Mouse (Mus musculus): ENCODE measurements at regions not wholly inside any gene's neighbourhood (a gene's known extent, or its start where the extent isn't known, plus 50 kb on each side); places are given as distances from the start of the nearest gene placed in this dataset.

DNA sequence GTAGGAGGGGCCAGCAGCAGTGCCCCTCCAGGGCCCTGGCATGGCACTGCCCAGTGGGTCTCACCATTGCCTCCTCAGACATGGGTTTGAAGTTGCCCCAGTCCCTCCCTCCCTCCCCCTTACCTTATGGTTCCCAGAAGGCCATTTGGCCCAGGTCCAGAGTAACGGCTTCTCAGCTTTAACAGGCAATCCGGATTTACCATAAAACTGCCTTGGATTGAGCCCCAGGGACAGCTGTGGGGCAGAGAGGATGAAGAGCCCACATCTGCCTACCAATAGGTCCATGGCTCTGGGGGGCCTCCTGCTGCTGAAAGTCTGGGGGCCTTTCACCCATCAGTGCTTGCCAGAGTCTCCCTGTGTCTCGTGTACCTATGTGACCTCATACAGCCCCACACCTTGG is 222.9 kb upstream of the Sulf2 start:
- no peaks in the 10 kb centered on the region for H3K9me3 ChIP-seq (replicated peaks; ENCODE audit: control insufficient read depth, low read length, poor library complexity, severe bottlenecking)
- H3K4me3 ChIP-seq (ENCODE audit: low read depth, low read length), result no peak overlapping the region
- H3K36me3 ChIP-seq (ENCODE audit: control insufficient read depth, insufficient read depth, low read length), result no peaks in the 10 kb centered on the region
- no peak overlapping the region for H3K4me2 ChIP-seq (ENCODE audit: low read length)
- 35% methylated on average over 3 of the region's 3 CpGs for WGBS
- no peaks in the 10 kb centered on the region for H3K27me3 ChIP-seq (ENCODE audit: control insufficient read depth, insufficient read depth, low read depth, low read length)
- peaks cover 4% of the 10 kb centered on the region; the same call in 1 of the 2 replicates for H3K4me1 ChIP-seq (ENCODE audit: control insufficient read depth, insufficient read depth, low read length)
- no peak overlapping the region for H3K9ac ChIP-seq (ENCODE audit: low read depth, low read length)
- no peak overlapping the region for H3K27ac ChIP-seq (ENCODE audit: low read length)
- ATAC-seq, result no peak

GRCm38 (mm10) chr2:166377329-166377728 is 221.9 kb upstream of the Sulf2 start:
- 0 out of 2 replicates have a peak, but pooled peaks have one; percentile 62 for ATAC-seq
- Histone ChIP-seq H3K27me3 (ENCODE audit: control insufficient read depth, insufficient read depth, low read depth, low read length) (no peaks in the 10 kb centered on the region), H3K4me1 (ENCODE audit: control insufficient read depth, insufficient read depth, low read length) (peaks cover 4% of the 10 kb centered on the region; the same call in 1 of the 2 replicates), H3K36me3 (ENCODE audit: control insufficient read depth, insufficient read depth, low read length) (no peaks in the 10 kb centered on the region), H3K4me2 (ENCODE audit: low read length) (no peak overlapping the region), H3K9ac (ENCODE audit: low read depth, low read length) (no peak overlapping the region), H3K27ac (ENCODE audit: low read length) (no peak overlapping the region), H3K9me3 (replicated peaks; ENCODE audit: control insufficient read depth, low read length, poor library complexity, severe bottlenecking) (no peaks in the 10 kb centered on the region), H3K4me3 (ENCODE audit: low read depth, low read length) (no peak overlapping the region)
- 13% methylated on average over 3 of the region's 3 CpGs for WGBS

DNA sequence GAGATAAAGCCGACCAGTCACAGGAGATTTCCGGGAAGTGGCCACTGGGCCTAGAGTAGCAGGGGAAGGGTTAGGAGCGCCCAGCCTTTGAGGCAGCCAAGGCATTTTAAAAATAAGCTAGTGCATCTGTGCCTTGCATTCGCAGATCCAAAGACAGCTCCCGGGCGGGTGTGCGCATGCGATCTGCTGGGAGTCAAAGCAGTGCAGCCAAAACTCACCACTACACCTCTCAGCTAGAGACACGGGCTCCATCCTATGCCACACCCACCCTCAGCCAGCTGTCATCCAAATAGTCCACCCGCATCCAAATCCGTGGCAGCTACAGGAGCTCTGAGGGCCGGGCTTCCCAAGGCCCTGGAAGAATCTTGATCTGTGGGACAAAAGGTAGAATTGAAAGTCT is 220.2 kb upstream of the Sulf2 start:
- Histone ChIP-seq H3K9me3 (replicated peaks; ENCODE audit: control insufficient read depth, low read length, poor library complexity, severe bottlenecking) (no peaks in the 10 kb centered on the region), H3K9ac (ENCODE audit: low read depth, low read length) (no peak overlapping the region), H3K27ac (ENCODE audit: low read length) (no peak overlapping the region), H3K27me3 (ENCODE audit: control insufficient read depth, insufficient read depth, low read depth, low read length) (0 out of 2 replicates have a peak, but pooled peaks cover under 1% of the 10 kb centered on the region), H3K36me3 (ENCODE audit: control insufficient read depth, insufficient read depth, low read length) (no peaks in the 10 kb centered on the region), H3K4me3 (ENCODE audit: low read depth, low read length) (no peak overlapping the region), H3K4me2 (ENCODE audit: low read length) (no peak overlapping the region), H3K4me1 (ENCODE audit: control insufficient read depth, insufficient read depth, low read length) (peaks cover 4% of the 10 kb centered on the region; the same call in 1 of the 2 replicates)
- no peak for ATAC-seq
- WGBS, result 87% methylated on average over 12 of the region's 12 CpGs

GRCm38 (mm10) chr2:166370776-166371175 is 215.3 kb upstream of the Sulf2 start:
- Histone ChIP-seq H3K9me3 (replicated peaks; ENCODE audit: control insufficient read depth, low read length, poor library complexity, severe bottlenecking) (no peaks in the 10 kb centered on the region), H3K27ac (ENCODE audit: low read length) (no peak overlapping the region), H3K4me3 (ENCODE audit: low read depth, low read length) (no peak overlapping the region), H3K36me3 (ENCODE audit: control insufficient read depth, insufficient read depth, low read length) (no peaks in the 10 kb centered on the region), H3K4me1 (ENCODE audit: control insufficient read depth, insufficient read depth, low read length) (no peaks in the 10 kb centered on the region), H3K4me2 (ENCODE audit: low read length) (no peak overlapping the region), H3K27me3 (ENCODE audit: control insufficient read depth, insufficient read depth, low read depth, low read length) (0 out of 2 replicates have a peak, but pooled peaks cover 2% of the 10 kb centered on the region), H3K9ac (ENCODE audit: low read depth, low read length) (no peak overlapping the region)
- ATAC-seq, result no peak
- 88% methylated on average over 6 of the region's 6 CpGs for WGBS

DNA sequence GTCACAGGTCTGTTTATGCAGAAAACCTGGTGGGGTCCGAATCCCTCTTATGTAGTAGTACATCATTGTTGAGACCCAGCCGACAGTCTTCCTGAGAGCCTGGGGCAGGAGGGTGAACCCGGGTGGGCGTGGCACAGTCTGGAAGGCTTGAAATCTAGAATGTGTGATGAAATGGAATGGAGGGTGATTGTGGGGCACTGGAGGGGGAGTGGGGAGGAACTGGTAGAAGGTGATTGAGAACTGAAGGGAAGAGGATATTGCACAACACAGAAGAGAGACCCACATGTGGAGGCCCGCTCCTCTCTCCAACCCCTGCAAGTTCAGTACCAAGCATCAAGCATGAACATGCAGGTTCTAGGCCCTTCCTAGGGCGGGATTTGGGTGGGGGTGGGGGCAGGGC is 206.2 kb upstream of the Sulf2 start:
- no peak overlapping the region for H3K4me3 ChIP-seq (ENCODE audit: low read depth, low read length)
- no peaks in the 10 kb centered on the region for H3K9me3 ChIP-seq (replicated peaks; ENCODE audit: control insufficient read depth, low read length, poor library complexity, severe bottlenecking)
- 87% methylated on average over 6 of the region's 6 CpGs for WGBS
- no peak for ATAC-seq
- no peak overlapping the region for H3K27ac ChIP-seq (ENCODE audit: low read length)
- no peak overlapping the region for H3K4me2 ChIP-seq (ENCODE audit: low read length)
- H3K36me3 ChIP-seq (ENCODE audit: control insufficient read depth, insufficient read depth, low read length), result no peaks in the 10 kb centered on the region
- peaks cover 4% of the 10 kb centered on the region; the same call in 1 of the 2 replicates for H3K4me1 ChIP-seq (ENCODE audit: control insufficient read depth, insufficient read depth, low read length)
- no peaks in the 10 kb centered on the region for H3K27me3 ChIP-seq (ENCODE audit: control insufficient read depth, insufficient read depth, low read depth, low read length)
- no peak overlapping the region for H3K9ac ChIP-seq (ENCODE audit: low read depth, low read length)

- no peaks in the 10 kb centered on the region for H3K27me3 ChIP-seq (ENCODE audit: control insufficient read depth, insufficient read depth, low read depth, low read length)
- no peak for ATAC-seq
- H3K9me3 ChIP-seq (replicated peaks; ENCODE audit: control insufficient read depth, low read length, poor library complexity, severe bottlenecking), result no peaks in the 10 kb centered on the region
- H3K36me3 ChIP-seq (ENCODE audit: control insufficient read depth, insufficient read depth, low read length), result no peaks in the 10 kb centered on the region
- H3K4me3 ChIP-seq (ENCODE audit: low read depth, low read length), result no peak overlapping the region
- 49% methylated on average over 3 of the region's 3 CpGs for WGBS
- H3K27ac ChIP-seq (ENCODE audit: low read length), result no peak overlapping the region
- no peak overlapping the region for H3K9ac ChIP-seq (ENCODE audit: low read depth, low read length)
- H3K4me1 ChIP-seq (ENCODE audit: control insufficient read depth, insufficient read depth, low read length), result peaks cover 4% of the 10 kb centered on the region; the same call in 1 of the 2 replicates
- H3K4me2 ChIP-seq (ENCODE audit: low read length), result no peak overlapping the region
Observed at GRCm38 (mm10) chr2:166360786-166361185, 205.3 kb upstream of the Sulf2 start.

- H3K4me1 ChIP-seq (ENCODE audit: control insufficient read depth, insufficient read depth, low read length), result peaks cover 4% of the 10 kb centered on the region; the same call in 1 of the 2 replicates
- H3K4me3 ChIP-seq (ENCODE audit: low read depth, low read length), result no peak overlapping the region
- 19% methylated on average over 13 of the region's 13 CpGs for WGBS
- H3K27me3 ChIP-seq (ENCODE audit: control insufficient read depth, insufficient read depth, low read depth, low read length), result no peaks in the 10 kb centered on the region
- ATAC-seq, result peak; percentile 64
- H3K27ac ChIP-seq (ENCODE audit: low read length), result peak overlapping the region; percentile 58; the same call in 1 of the 2 replicates
- H3K9me3 ChIP-seq (replicated peaks; ENCODE audit: control insufficient read depth, low read length, poor library complexity, severe bottlenecking), result no peaks in the 10 kb centered on the region
- H3K4me2 ChIP-seq (ENCODE audit: low read length), result no peak overlapping the region
- no peak overlapping the region for H3K9ac ChIP-seq (ENCODE audit: low read depth, low read length)
- H3K36me3 ChIP-seq (ENCODE audit: control insufficient read depth, insufficient read depth, low read length), result no peaks in the 10 kb centered on the region
Observed at GRCm38 (mm10) chr2:166359995-166360394, 204.5 kb upstream of the Sulf2 start.

GRCm38 (mm10) chr2:166357824-166358223 is 202.4 kb upstream of the Sulf2 start:
- H3K9ac ChIP-seq (ENCODE audit: low read depth, low read length), result no peak overlapping the region
- 62% methylated on average over 7 of the region's 7 CpGs for WGBS
- no peak overlapping the region for H3K27ac ChIP-seq (ENCODE audit: low read length)
- H3K36me3 ChIP-seq (ENCODE audit: control insufficient read depth, insufficient read depth, low read length), result no peaks in the 10 kb centered on the region
- no peak overlapping the region for H3K4me2 ChIP-seq (ENCODE audit: low read length)
- no peak overlapping the region for H3K4me3 ChIP-seq (ENCODE audit: low read depth, low read length)
- peaks cover 15% of the 10 kb centered on the region for H3K4me1 ChIP-seq (ENCODE audit: control insufficient read depth, insufficient read depth, low read length)
- H3K9me3 ChIP-seq (replicated peaks; ENCODE audit: control insufficient read depth, low read length, poor library complexity, severe bottlenecking), result no peaks in the 10 kb centered on the region
- no peaks in the 10 kb centered on the region for H3K27me3 ChIP-seq (ENCODE audit: control insufficient read depth, insufficient read depth, low read depth, low read length)
- no peak for ATAC-seq

- 52% methylated on average over 7 of the region's 7 CpGs for WGBS
- H3K36me3 ChIP-seq (ENCODE audit: control insufficient read depth, insufficient read depth, low read length), result no peaks in the 10 kb centered on the region
- ATAC-seq, result no peak
- H3K9me3 ChIP-seq (replicated peaks; ENCODE audit: control insufficient read depth, low read length, poor library complexity, severe bottlenecking), result no peaks in the 10 kb centered on the region
- H3K27me3 ChIP-seq (ENCODE audit: control insufficient read depth, insufficient read depth, low read depth, low read length), result no peaks in the 10 kb centered on the region
- H3K4me1 ChIP-seq (ENCODE audit: control insufficient read depth, insufficient read depth, low read length), result peaks cover 15% of the 10 kb centered on the region
- H3K9ac ChIP-seq (ENCODE audit: low read depth, low read length), result no peak overlapping the region
- no peak overlapping the region for H3K4me3 ChIP-seq (ENCODE audit: low read depth, low read length)
- no peak overlapping the region for H3K4me2 ChIP-seq (ENCODE audit: low read length)
- H3K27ac ChIP-seq (ENCODE audit: low read length), result no peak overlapping the region
Observed at GRCm38 (mm10) chr2:166355944-166356343, 200.5 kb upstream of the Sulf2 start.

Measured in midbrain, embryonic 16.5 days (tissue).